Mouse (Mus musculus) MEL (cell line): Measurements from ENCODE around the gene Helz. TPM values are rescaled to one million over a fixed set of nuclear protein-coding genes. Genes with fewer than 3 reads are reported as not detected.

Experiments
- DNase-seq: peaks from one replicate; pipeline ENCODE4 v3.0.0; 2011; ENCODE audit warnings: low read depth, low spot score
- H3K27ac ChIP-seq: 2 replicates; pipeline ENCODE4 v1.5.1; 2012; ENCODE audit warnings: low read depth, mild to moderate bottlenecking, control low read depth, low read length, moderate library complexity; ENCODE audit not compliant: control insufficient read depth
- H3K27me3 ChIP-seq, 2 experiments: fragments of 150-350 bp in 1 of 2; sonication (generic) in 1 of 2; 2 replicates each; pipeline ENCODE4 v1.6.1; 2012; ENCODE audit warnings: low read length in 2 of 2, mild to moderate bottlenecking in 2 of 2, improper control_type of control experiment in 1 of 2, moderate library complexity in 1 of 2; ENCODE audit not compliant: insufficient read depth in 2 of 2, control insufficient read depth in 1 of 2
- H3K36me3 ChIP-seq, 2 experiments: 2 replicates each; pipeline ENCODE4 v1.6.1; 2012 to 2014; ENCODE audit warnings: low read length in 2 of 2, improper control_type of control experiment in 1 of 2, inconsistent platforms in 1 of 2, mild to moderate bottlenecking in 1 of 2; ENCODE audit not compliant: insufficient read depth in 2 of 2, control insufficient read depth in 1 of 2
- H3K4me1 ChIP-seq, 2 experiments: fragments of 150-350 bp in 1 of 2; sonication (generic) in 1 of 2; 2 replicates each; pipeline ENCODE4 v1.6.1; 2012; ENCODE audit warnings: low read length in 2 of 2, improper control_type of control experiment in 1 of 2, mild to moderate bottlenecking in 1 of 2; ENCODE audit not compliant: insufficient read depth in 2 of 2, control insufficient read depth in 1 of 2
- H3K4me3 ChIP-seq, 2 experiments: fragments of 150-350 bp in 1 of 2; sonication (generic) in 1 of 2; 2 replicates each; pipeline ENCODE4 v1.5.1; 2012; ENCODE audit warnings: low read depth in 2 of 2, low read length in 2 of 2, mild to moderate bottlenecking in 2 of 2, moderate library complexity in 2 of 2, control low read depth in 1 of 2, improper control_type of control experiment in 1 of 2; ENCODE audit not compliant: control insufficient read depth in 1 of 2, insufficient read depth in 1 of 2
- H3K79me2 ChIP-seq: 2 replicates; pipeline ENCODE4 v1.6.1; 2012; ENCODE audit warnings: mild to moderate bottlenecking, low read length, moderate library complexity; ENCODE audit not compliant: control insufficient read depth, poor library complexity, insufficient read depth
- H3K9ac ChIP-seq: 2 replicates; pipeline ENCODE4 v1.6.1; 2012; ENCODE audit warnings: low read depth, mild to moderate bottlenecking, control low read depth, low read length, moderate library complexity; ENCODE audit not compliant: control insufficient read depth, poor library complexity, severe bottlenecking
- H3K9me3 ChIP-seq: fragments of 150-350 bp; sonication (generic); replicated peaks from 2 replicates; pipeline ENCODE4 v1.6.1; 2012; ENCODE audit warnings: mild to moderate bottlenecking, low read length, improper control_type of control experiment, moderate library complexity; ENCODE audit not compliant: insufficient read depth
- CTCF ChIP-seq, 3 experiments: IDR thresholded peaks in 2 of 3; conservative IDR thresholded peaks in 1 of 3; 2 replicates each; pipeline ENCODE4 v1.5.1; 2011 to 2012; ENCODE audit warnings: low read length in 3 of 3, low read depth in 2 of 3, mild to moderate bottlenecking in 2 of 3, improper control_type of control experiment in 1 of 3, inconsistent platforms in 1 of 3, mixed read lengths in 1 of 3, moderate library complexity in 1 of 3; ENCODE audit not compliant: control insufficient read depth in 1 of 3, insufficient read depth in 1 of 3, poor library complexity in 1 of 3, severe bottlenecking in 1 of 3
- ELF1 ChIP-seq: IDR thresholded peaks from 2 replicates; pipeline ENCODE4 v1.6.1; 2014; ENCODE audit warnings: low read depth, mild to moderate bottlenecking, inconsistent platforms, low read length, improper control_type of control experiment, moderate library complexity
- GABPA ChIP-seq: IDR thresholded peaks from 2 replicates; pipeline ENCODE4 v1.6.1; 2012; ENCODE audit warnings: low read depth, mild to moderate bottlenecking, inconsistent platforms, low read length, improper control_type of control experiment, moderate library complexity
- HCFC1 ChIP-seq: IDR thresholded peaks from 2 replicates; pipeline ENCODE4 v1.6.1; 2012; ENCODE audit warnings: low read depth, mild to moderate bottlenecking, inconsistent platforms, low read length, improper control_type of control experiment, moderate library complexity
- MAFK ChIP-seq: IDR thresholded peaks from 2 replicates; pipeline ENCODE4 v1.6.1; 2011; ENCODE audit warnings: low read depth, mild to moderate bottlenecking, low read length, improper control_type of control experiment, borderline replicate concordance
- MAZ ChIP-seq: IDR thresholded peaks from 2 replicates; pipeline ENCODE4 v1.6.1; 2012; ENCODE audit warnings: low read depth, mild to moderate bottlenecking, inconsistent platforms, low read length, improper control_type of control experiment
- MYB ChIP-seq: IDR thresholded peaks from 2 replicates; pipeline ENCODE4 v1.6.1; 2011; ENCODE audit warnings: mild to moderate bottlenecking, low read depth, low read length, improper control_type of control experiment
- NELFE ChIP-seq: IDR thresholded peaks from 2 replicates; pipeline ENCODE4 v1.6.1; 2011; ENCODE audit warnings: low read depth, low read length, improper control_type of control experiment
- NRF1 ChIP-seq: IDR thresholded peaks from 2 replicates; pipeline ENCODE4 v1.6.1; 2014; ENCODE audit warnings: low read depth, mild to moderate bottlenecking, inconsistent platforms, low read length, improper control_type of control experiment, moderate library complexity; ENCODE audit not compliant: poor library complexity, insufficient read depth, severe bottlenecking
- POLR2A ChIP-seq, 2 experiments: IDR thresholded peaks; 2 replicates each; pipeline ENCODE4 v1.6.1; 2011 to 2012; ENCODE audit warnings: low read length in 2 of 2, mild to moderate bottlenecking in 2 of 2, control low read depth in 1 of 2, improper control_type of control experiment in 1 of 2, low read depth in 1 of 2, moderate library complexity in 1 of 2; ENCODE audit not compliant: control insufficient read depth in 1 of 2, insufficient read depth in 1 of 2, poor library complexity in 1 of 2
- RAD21 ChIP-seq: IDR thresholded peaks from 2 replicates; pipeline ENCODE4 v1.6.1; 2011; ENCODE audit warnings: mild to moderate bottlenecking, low read depth, low read length, improper control_type of control experiment
- SMC3 ChIP-seq: IDR thresholded peaks from 2 replicates; pipeline ENCODE4 v1.6.1; 2011; ENCODE audit warnings: low read depth, low read length, improper control_type of control experiment
- TCF12 ChIP-seq: IDR thresholded peaks from 2 replicates; pipeline ENCODE4 v1.6.1; 2014; ENCODE audit warnings: low read depth, mild to moderate bottlenecking, inconsistent platforms, low read length, improper control_type of control experiment, moderate library complexity
- USF2 ChIP-seq, 2 experiments: IDR thresholded peaks; 2 replicates each; pipeline ENCODE4 v1.6.1; 2011 to 2012; ENCODE audit warnings: improper control_type of control experiment in 2 of 2, low read length in 2 of 2, borderline replicate concordance in 1 of 2, inconsistent platforms in 1 of 2, low read depth in 1 of 2, mild to moderate bottlenecking in 1 of 2; ENCODE audit not compliant: insufficient read depth in 1 of 2
- ZC3H11A ChIP-seq: IDR thresholded peaks from 2 replicates; pipeline ENCODE4 v1.6.1; 2012; ENCODE audit warnings: low read depth, mild to moderate bottlenecking, inconsistent platforms, low read length, improper control_type of control experiment
- ZKSCAN1 ChIP-seq: IDR thresholded peaks from 2 replicates; pipeline ENCODE4 v1.6.1; 2012; ENCODE audit warnings: low read depth, mild to moderate bottlenecking, inconsistent platforms, low read length, improper control_type of control experiment, moderate library complexity
- ZMIZ1 ChIP-seq: IDR thresholded peaks from 2 replicates; pipeline ENCODE4 v1.6.1; 2012; ENCODE audit warnings: low read depth, mild to moderate bottlenecking, inconsistent platforms, low read length, improper control_type of control experiment, moderate library complexity
- ZNF384 ChIP-seq: IDR thresholded peaks from 2 replicates; pipeline ENCODE4 v1.6.1; 2012; ENCODE audit warnings: low read depth, mild to moderate bottlenecking, inconsistent platforms, low read length, improper control_type of control experiment
- polyA plus RNA-seq, 2 experiments: library from polyadenylated mRNA; stranded (reverse) in 1 of 2; unstranded in 1 of 2; fragments of >175 nt in 1 of 2; fragments of >200 nt in 1 of 2; gene quantifications; 2 replicates each; pipeline versions ENCODE4 v1.2.1 to v1.2.4; 2012; ENCODE audit warnings: low replicate concordance in 2 of 2, low read depth in 1 of 2; ENCODE audit not compliant: insufficient read length in 2 of 2, insufficient read depth in 1 of 2, missing spikeins in 1 of 2
- total RNA-seq: library from RNA; depleted of rRNA; stranded (reverse); fragments of 300-350 nt; gene quantifications from 2 replicates; pipeline ENCODE4 v1.2.3, GENCODE M21; 2012

Gene Helz
- total and polyA plus RNA-seq, 3 experiments, result 15.1 to 41.0 (median 39.9) TPM

DNA sequence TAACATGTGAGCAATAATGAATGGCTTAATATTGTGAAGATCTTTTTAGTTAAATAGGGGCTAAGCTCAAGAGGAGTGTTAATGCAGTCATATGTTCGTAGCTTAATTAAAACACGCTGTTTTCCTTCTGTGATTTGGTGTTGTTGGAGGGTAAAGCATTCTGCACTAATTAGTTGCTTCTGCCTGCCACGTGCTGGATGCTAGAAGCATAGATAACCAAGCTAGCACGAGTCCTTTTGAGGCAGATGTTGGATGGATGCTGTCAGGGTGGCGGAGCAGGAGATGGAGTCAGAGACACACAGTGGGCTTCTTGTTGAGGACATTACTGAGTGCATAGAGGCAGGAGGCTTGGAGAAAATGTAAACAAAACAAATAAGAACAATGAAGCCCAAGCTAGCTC is 109.4 kb downstream of the Helz start:
- no peaks in the 10 kb centered on the region for H3K79me2 ChIP-seq
- H3K27ac ChIP-seq, result no peak overlapping the region
- DNase-seq, result no peak
- TF ChIP-seq ZC3H11A (no peak), POLR2A (IDR thresholded peaks at IDR 0.05; ENCODE audit: control insufficient read depth in 1 of 2, insufficient read depth in 1 of 2, low read depth in 1 of 2, low read length in 2 of 2, poor library complexity in 1 of 2) (no peak), ZMIZ1 (no peak), CTCF (IDR thresholded peaks at IDR 0.05 in 2 of 3, conservative IDR thresholded peaks at IDR 0.05 in 1 of 3; ENCODE audit: control insufficient read depth in 1 of 3, insufficient read depth in 1 of 3, low read depth in 2 of 3, low read length in 3 of 3, poor library complexity in 1 of 3, severe bottlenecking in 1 of 3) (no peak), USF2 (IDR thresholded peaks at IDR 0.05; ENCODE audit: borderline replicate concordance in 1 of 2, insufficient read depth in 1 of 2, low read depth in 1 of 2, low read length in 2 of 2) (no peak), GABPA (no peak), TCF12 (no peak), SMC3 (no peak), MAZ (no peak), NELFE (no peak)
- TF ChIP-seq, all 39 proteins: peak for 0
- H3K4me1 ChIP-seq, result no peaks in the 10 kb centered on the region
- H3K9me3 ChIP-seq, result no peaks in the 10 kb centered on the region
- H3K36me3 ChIP-seq, result peaks cover 0 to 8% of the 10 kb centered on the region in 2 experiments; a peak in 2 of 4 replicates
- no peak overlapping the region for H3K4me3 ChIP-seq
- H3K27me3 ChIP-seq, result no peaks in the 10 kb centered on the region
- H3K9ac ChIP-seq, result no peak overlapping the region

DNA sequence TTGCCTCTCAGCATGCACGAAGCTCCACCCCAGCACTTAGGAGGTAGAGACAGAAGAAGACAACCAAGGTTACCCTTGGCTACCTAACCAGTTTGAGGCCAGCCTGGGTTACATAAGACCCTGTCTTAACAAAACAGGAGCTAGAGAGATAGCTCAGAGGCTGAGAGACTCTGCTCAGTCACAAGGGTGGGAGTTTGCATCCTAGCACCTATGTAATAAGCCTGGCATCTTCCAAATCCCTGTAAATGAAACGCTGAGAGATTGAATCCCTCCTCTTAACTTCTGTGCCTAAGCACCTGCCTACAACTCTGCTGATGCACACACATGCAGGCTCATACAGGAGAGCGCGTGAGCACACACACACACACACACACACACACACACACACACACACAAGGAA is 112.7 kb downstream of the Helz start:
- no peak for TF ChIP-seq MYB
- no peak for TF ChIP-seq ZKSCAN1
- TF ChIP-seq ELF1, result no peak
- no peak for TF ChIP-seq HCFC1
- no peak for TF ChIP-seq GABPA
- no peak for TF ChIP-seq SMC3
- no peak for TF ChIP-seq MAFK
- no peak for TF ChIP-seq ZNF384
- no peak for TF ChIP-seq RAD21
- TF ChIP-seq NRF1, result no peak
- TF ChIP-seq, all 39 proteins: peak for 0
- DNase-seq, result no peak
- Histone ChIP-seq H3K79me2 (no peaks in the 10 kb centered on the region), H3K4me1 (no peaks in the 10 kb centered on the region), H3K27me3 (no peaks in the 10 kb centered on the region), H3K27ac (no peak overlapping the region), H3K36me3 (peaks cover 0 to 13% of the 10 kb centered on the region in 2 experiments; a peak in 2 of 4 replicates), H3K9me3 (no peaks in the 10 kb centered on the region), H3K9ac (no peak overlapping the region), H3K4me3 (no peak overlapping the region)
